Mouse (Mus musculus) E14TG2a.4 (cell line): ENCODE results near the gene Eml4.

Experiments used
- CTCF ChIP-seq: conservative IDR thresholded peaks from 2 replicates; pipeline ENCODE4 v1.5.1; 2014; ENCODE audit warnings: low read length
- NANOG ChIP-seq: IDR thresholded peaks from 2 replicates; pipeline ENCODE4 v1.6.1; 2014; ENCODE audit warnings: borderline replicate concordance, low read length, mixed read lengths

GRCm38 (mm10) chr17:83384981-83385380 is 34.2 kb downstream of the Eml4 start:
- TF ChIP-seq CTCF, result no peak
- no peak for TF ChIP-seq NANOG
